Mouse (Mus musculus): ENCODE measurements at regions not wholly inside any gene's neighbourhood (a gene's known extent, or its start where the extent isn't known, plus 50 kb on each side); places are given as distances from the start of the nearest gene placed in this dataset.
"Not testable (repeated sequence)": the region's sequence is repeated elsewhere in the genome, so short reads cannot be mapped to it uniquely, and the experiment has no call there.

GRCm38 (mm10) chr4:5590531-5590930 is 797.4 kb upstream of the Impad1 start:
- 50% methylated on average over 4 of the region's 4 CpGs for WGBS

DNA sequence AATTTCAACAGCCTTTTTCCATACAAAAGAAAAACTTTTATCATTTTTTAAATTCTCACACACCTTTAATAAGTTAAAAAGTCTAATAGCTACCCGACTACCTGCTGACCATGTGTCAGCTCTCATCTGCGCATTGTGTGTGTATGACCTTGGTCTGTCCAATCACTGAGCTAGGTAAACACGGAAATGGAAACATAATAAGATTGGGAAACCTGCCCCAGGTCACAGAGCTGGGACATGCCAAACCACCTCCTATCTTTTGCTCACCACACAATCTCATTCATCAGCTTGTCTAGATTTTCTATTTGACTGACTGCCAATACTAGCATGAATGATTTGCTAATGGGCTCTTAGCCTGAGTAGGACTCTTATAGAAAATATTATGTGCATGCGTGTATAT is 794.3 kb upstream of the Impad1 start:
- DNase-seq (ENCODE audit: low read depth, low spot score), result no peak
- WGBS, result 35% methylated on average over 4 of the region's 4 CpGs

More at GRCm38 (mm10) chr4:5590531-5590930, 797.4 kb upstream of the Impad1 start:
- DNase-seq (ENCODE audit: low read depth, low spot score), result no peak

- no peak for DNase-seq (ENCODE audit: low read depth, low spot score)
- 83% methylated on average over 4 of the region's 4 CpGs for WGBS
These were observed 792.0 kb upstream of the Impad1 start for GRCm38 (mm10) chr4:5585205-5585604.

- DNase-seq (ENCODE audit: low read depth, low spot score), result no peak
These were observed 791.0 kb upstream of the Impad1 start for GRCm38 (mm10) chr4:5583989-5584677.

DNA sequence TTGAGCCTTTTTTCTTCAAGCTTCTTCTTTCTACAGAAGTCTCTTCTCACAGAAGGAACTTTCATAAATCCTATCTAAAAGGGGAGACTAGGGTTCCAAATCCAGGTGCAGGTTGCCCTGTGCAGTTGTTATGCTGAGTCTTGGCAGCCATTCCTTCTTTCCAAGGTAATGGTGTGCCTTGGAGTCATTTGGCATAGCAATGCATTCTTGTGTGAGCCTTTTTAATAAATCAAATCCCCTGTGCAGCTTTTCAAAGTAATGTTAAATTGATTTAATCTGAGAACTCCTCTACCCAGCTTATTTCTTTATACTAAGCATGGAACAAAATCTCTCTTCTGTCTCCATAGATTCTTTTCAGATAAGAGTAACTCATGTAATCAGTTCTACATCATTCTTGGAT is 774.9 kb upstream of the Impad1 start:
- DNase-seq (ENCODE audit: low read depth, low spot score), result no peak

More at GRCm38 (mm10) chr4:5583989-5584677, 791.0 kb upstream of the Impad1 start:
- WGBS, result 44% methylated on average over 6 of the region's 6 CpGs

DNA sequence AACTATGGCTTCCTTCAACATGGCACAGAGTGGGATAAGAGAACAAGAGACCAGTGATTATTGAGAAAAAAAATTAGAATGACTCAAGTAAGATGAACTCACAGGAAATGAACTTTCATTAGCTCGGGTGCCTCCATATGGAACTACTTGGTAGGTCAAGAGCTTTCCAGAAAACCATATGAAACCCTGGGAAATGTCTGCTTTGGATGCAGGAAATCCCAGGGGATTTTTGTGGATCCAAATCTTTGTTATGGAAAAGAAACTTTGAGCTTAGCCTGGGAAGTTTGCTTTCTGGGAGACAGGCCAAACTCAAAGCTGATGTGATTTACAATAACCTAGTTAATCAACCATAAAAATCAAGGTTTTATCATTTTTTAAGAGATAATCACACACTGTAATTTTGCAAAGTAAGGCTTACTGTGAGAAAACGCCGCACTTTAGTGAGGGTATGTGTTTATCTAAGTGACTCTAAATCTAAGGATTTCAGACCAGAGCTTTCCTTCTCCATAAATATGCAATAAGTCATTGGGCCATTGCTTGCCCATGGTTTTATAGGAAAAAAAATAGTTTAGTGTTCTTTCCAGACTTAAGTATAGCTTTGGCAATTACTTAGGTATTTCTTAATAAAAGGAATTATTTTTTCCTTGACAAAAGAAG is 767.0 kb upstream of the Impad1 start:
- no peak for DNase-seq (ENCODE audit: low read depth, low spot score)
- 25% methylated on average over 3 of the region's 3 CpGs for WGBS

DNA sequence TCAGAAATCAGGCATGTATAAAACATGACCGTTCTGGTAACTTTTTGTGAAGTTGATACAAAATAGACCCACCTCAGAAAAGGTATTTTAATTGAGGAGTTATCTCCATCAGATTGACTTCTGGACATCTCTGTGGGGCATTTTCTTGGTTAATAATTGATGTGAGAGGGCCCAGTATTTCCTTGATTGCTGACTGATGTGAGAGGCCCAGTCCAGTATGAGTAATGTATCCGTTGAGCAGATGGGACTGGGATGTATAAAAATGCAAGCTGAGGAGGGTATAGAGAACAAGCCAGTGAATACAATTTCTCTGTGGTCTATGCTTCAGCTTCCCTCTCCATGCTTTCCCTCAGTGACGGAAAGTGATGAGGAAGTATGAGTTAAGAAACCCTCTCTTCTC is 747.0 kb upstream of the Impad1 start:
- no peak for DNase-seq (ENCODE audit: low read depth, low spot score)
- 43% methylated on average over 3 of the region's 3 CpGs for WGBS

DNA sequence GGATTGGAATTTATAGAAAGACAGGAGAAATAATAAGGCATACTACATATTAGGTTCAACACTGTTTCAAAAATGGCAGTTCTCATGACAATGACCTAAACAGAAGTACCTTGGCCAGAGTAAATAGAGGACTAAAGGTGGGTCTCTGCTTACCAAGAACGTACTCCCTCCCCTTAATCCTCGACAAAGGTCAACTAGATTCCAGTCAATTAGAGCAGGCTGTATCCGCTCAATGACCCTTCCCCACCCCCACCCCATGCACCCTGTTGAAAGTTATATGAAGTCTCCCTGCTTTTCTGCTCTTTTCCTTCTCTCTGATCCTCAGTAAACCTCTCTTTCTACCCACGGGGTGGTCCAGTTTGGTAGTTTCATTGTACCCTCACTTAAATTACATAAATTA is 737.3 kb upstream of the Impad1 start:
- WGBS, result 67% methylated on average over 4 of the region's 4 CpGs
- DNase-seq (ENCODE audit: low read depth, low spot score), result no peak

DNA sequence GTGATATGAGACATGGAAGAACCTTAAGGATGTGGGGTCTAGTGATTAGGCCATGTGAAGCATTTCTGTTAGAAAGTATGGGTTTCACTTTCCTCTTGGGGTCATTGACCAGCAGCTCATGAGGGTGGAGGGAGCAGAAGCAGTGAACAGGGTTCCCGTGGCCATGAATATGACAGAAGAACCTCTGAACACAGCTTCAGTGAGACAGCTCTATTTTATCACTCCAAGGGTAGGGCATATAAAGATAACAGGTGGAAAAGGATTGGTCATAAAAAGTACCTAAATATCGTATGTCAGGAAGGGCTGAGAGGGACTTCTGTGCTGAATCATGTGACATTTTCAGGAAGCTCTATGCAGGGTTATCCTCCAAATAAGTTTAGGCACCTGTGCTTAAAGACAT is 725.4 kb upstream of the Impad1 start:
- no peak for DNase-seq (ENCODE audit: low read depth, low spot score)
- WGBS, result 37% methylated on average over 2 of the region's 2 CpGs

- WGBS, result 79% methylated on average over 6 of the region's 6 CpGs
These were observed 722.3 kb upstream of the Impad1 start for GRCm38 (mm10) chr4:5515426-5515825.

DNA sequence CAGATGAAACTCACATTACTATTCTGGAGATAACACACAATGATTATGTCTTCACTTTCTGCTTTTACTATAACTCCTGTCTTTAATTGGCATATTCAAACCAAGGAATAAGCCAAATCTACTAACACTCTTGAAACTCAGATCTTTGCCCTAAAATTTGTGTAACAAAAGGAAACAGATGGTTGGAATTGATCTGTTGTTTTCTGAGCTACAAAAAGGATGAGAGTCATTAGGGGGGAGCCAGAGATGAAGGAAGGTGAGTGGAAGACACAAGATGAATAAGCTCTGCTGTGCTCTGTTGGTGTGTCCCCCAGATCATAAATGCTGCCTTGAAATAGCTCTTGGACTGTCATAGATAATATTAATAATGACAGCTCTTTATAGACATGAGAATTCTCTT is 718.6 kb upstream of the Impad1 start:
- no peak for DNase-seq (ENCODE audit: low read depth, low spot score)

More at GRCm38 (mm10) chr4:5515426-5515825, 722.3 kb upstream of the Impad1 start:
- DNase-seq (ENCODE audit: low read depth, low spot score), result not testable (repeated sequence)

DNA sequence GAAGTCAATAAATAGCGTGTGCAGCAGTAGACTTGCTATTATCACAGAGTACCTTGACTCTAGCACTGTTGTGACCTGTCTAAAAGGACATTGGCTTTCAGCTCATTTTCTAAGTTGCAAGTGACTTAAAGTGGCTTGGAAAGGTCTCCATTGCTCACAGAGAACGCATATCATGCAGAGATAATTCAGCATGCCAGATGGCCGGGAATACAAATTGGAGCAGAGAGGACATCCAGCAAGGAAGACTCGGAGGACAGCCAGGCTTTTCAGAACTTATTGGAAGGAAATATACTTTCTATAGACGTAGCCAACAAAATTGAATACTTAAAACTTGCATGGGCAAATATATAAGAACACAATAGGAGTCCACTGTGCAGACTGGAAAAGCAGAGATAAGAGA is 716.2 kb upstream of the Impad1 start:
- DNase-seq (ENCODE audit: low read depth, low spot score), result no peak
- WGBS, result 87% methylated on average over 5 of the region's 5 CpGs

GRCm38 (mm10) chr4:5495012-5495411 is 701.9 kb upstream of the Impad1 start:
- 23% methylated on average over 1 of the region's 1 CpGs for WGBS
- no peak for DNase-seq (ENCODE audit: low read depth, low spot score)

DNA sequence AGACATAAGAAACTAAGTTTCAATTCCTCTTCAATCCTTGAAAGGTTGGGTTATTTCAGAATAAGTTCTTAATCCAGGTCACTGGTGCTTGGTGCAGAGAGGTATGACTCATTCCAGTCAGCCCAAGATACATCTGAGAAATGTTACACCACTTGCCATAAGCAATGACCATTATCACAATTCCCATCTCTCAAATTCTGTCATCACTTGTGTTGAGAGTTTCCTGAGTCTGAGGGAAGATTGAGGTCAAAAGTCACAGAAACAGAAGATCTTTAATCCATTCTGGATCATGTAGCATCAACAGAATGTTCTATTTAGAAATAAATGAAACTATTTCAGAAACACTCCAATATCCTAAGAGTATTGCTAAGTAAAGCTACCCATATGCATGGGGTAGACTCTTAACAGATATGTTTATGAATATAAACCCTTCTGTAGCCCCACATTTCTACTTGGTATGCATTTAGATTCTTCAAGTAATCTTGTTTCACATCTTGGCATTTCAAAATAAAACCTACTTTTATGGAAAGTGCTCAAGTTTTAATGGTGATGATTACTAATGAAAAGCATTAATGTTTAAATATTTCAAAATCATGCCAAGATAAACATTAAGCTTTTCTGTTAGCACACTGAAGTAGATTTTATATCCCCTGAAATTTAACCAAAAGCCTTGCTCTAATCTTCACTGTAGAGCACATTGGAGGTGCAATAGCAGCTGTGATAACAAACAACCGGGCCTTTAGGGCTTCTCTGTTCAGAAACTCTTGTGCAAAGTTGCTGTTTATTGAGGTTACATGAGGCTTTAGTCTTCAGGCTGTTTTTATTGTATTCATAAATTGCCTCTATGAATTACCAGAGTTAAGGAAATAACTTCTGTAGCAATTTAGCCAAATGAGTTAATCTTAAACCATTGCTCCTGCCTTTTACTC is 701.2 kb upstream of the Impad1 start:
- peak; percentile 14 for DNase-seq (ENCODE audit: low read depth, low spot score)
- WGBS, result 10% methylated on average over 1 of the region's 1 CpGs

- WGBS, result 56% methylated on average over 2 of the region's 2 CpGs
- no peak for DNase-seq (ENCODE audit: low read depth, low spot score)
These were observed 693.6 kb upstream of the Impad1 start for GRCm38 (mm10) chr4:5486786-5487185.

GRCm38 (mm10) chr4:5471891-5472558 is 678.9 kb upstream of the Impad1 start:
- 66% methylated on average over 3 of the region's 3 CpGs for WGBS
- DNase-seq (ENCODE audit: low read depth, low spot score), result no peak

DNA sequence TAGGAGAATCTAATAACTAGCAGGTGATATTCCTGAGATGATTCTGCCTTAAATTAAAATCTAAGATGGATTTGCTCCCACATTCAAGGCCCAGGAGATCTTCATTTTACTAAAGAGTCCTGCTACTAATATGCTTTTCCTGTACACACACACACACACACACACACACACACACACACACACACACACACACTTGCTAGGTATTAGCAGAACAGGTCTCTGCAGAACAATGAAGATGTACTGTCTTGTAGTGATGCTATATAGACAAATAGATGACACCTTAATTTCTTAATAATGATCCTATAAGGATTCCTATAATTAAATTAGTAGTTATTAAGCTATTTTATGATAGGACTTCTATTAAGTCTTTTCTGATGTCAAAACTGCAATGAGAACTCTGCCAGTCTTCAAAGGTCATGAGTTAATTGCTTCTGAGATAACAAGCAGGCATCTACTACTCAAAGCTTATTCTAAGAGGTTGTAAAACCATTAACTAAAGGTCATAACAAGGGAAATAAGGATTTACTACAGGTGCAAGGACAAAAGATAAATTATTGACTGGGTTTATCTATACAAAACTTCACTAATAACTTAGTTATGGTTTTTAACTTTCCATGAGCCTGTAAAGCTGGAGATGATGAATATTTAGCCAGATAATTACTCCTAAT is 666.0 kb upstream of the Impad1 start:
- no peak for DNase-seq (ENCODE audit: low read depth, low spot score)

GRCm38 (mm10) chr4:5450417-5450816 is 657.3 kb upstream of the Impad1 start:
- DNase-seq (ENCODE audit: low read depth, low spot score), result no peak
- 87% methylated on average over 6 of the region's 6 CpGs for WGBS

- DNase-seq (ENCODE audit: low read depth, low spot score), result peak; percentile 21
- whole genome bisulfite sequencing, result 29% methylated on average over 2 of the region's 2 CpGs
These were observed 648.3 kb upstream of the Impad1 start for GRCm38 (mm10) chr4:5441339-5442019.

Measured in large intestine, adult 2 months (tissue).